ENCODE assay signal across 8 mouse cellular contexts in genomic region chr2:37422306-37423304, GRCm38 (mm10). TPM values are rescaled to one million over a fixed set of nuclear protein-coding genes. Genes with fewer than 3 reads are reported as not detected.
DNase-seq lines count a peak whose midpoint lies in the region; ATAC-seq and TF ChIP-seq lines count a peak whose summit lies in the region.

Gene Rc3h2 (minus strand): TSS chr2:37422903.

- TF ChIP-seq POLR2A in MEL (IDR thresholded peaks at IDR 0.05; ENCODE audit: control insufficient read depth in 1 of 2, insufficient read depth in 1 of 2, low read depth in 1 of 2, low read length in 2 of 2, poor library complexity in 1 of 2), result peak; percentile 85 to 88
- TF ChIP-seq POLR2A in cerebellum, adult 2 months (IDR thresholded peaks at IDR 0.05; ENCODE audit: borderline replicate concordance, insufficient read depth, low read length), result peak; percentile 95

- DNase-seq in MEL (ENCODE audit: low read depth, low spot score), result peak; percentile 98
- DNase-seq in cerebellum, adult 2 months, result peak; percentile 95 to 98
- DNase-seq in forebrain, postnatal 0 days, result peak; percentile 98
- DNase-seq in heart, postnatal 4 days, result peak; percentile 96
- peak; percentile 95 to 98 for DNase-seq in layer of hippocampus, adult 8-10 months (ENCODE audit: low spot score in 2 of 2)
- DNase-seq in ovary, adult 18-20 months (ENCODE audit: low spot score), result peak; percentile 95
- peak; percentile 96 for DNase-seq in thymus, postnatal 0 days (ENCODE audit: low spot score)

- WGBS in cerebellum, adult 2 months, result under 1% methylated on average over 69 of the region's 75 CpGs
- under 1% methylated on average over 70 of the region's 75 CpGs for WGBS in forebrain, postnatal 0 days
- under 1% methylated on average over 73 of the region's 75 CpGs for WGBS in lung, embryonic 15.5 days

- 0 out of 6 replicates have a peak, but pooled peaks of 1 of the 3 experiments have one; percentile 0 for TF ChIP-seq CTCF in MEL (IDR thresholded peaks at IDR 0.05 in 2 of 3, conservative IDR thresholded peaks at IDR 0.05 in 1 of 3; ENCODE audit: control insufficient read depth in 1 of 3, insufficient read depth in 1 of 3, low read depth in 2 of 3, low read length in 3 of 3, poor library complexity in 1 of 3, severe bottlenecking in 1 of 3)
- no peak for TF ChIP-seq CTCF in cerebellum, adult 2 months (IDR thresholded peaks at IDR 0.05; ENCODE audit: borderline replicate concordance, insufficient read depth, low read depth, low read length)
- TF ChIP-seq CTCF in forebrain, postnatal 0 days (IDR thresholded peaks at IDR 0.05; ENCODE audit: low read depth), result no peak

- H3K4me3 ChIP-seq in MEL (ENCODE audit: control insufficient read depth in 1 of 2, insufficient read depth in 1 of 2, low read depth in 2 of 2, low read length in 2 of 2), result peak within 1 kb of the TSS; percentile 72 to 94
- H3K4me3 ChIP-seq in cerebellum, adult 2 months (replicated peaks; ENCODE audit: insufficient read depth, low read depth, low read length), result peak within 1 kb of the TSS; percentile 85
- peak within 1 kb of the TSS; percentile 95 for H3K4me3 ChIP-seq in forebrain, postnatal 0 days (ENCODE audit: low read depth, low read length)
- peak within 1 kb of the TSS; percentile 100 for H3K4me3 ChIP-seq in lung, embryonic 15.5 days

- peak within 1 kb of the TSS; percentile 92 for H3K9ac ChIP-seq in MEL (ENCODE audit: control insufficient read depth, low read depth, low read length, poor library complexity, severe bottlenecking)
- H3K9ac ChIP-seq in forebrain, postnatal 0 days, result peak within 1 kb of the TSS; percentile 100
- H3K9ac ChIP-seq in lung, embryonic 15.5 days, result peak within 1 kb of the TSS; percentile 99

- peaks cover 4 to 37% of the 10 kb centered on the region in 2 experiments; a peak in 3 of 4 replicates for H3K36me3 ChIP-seq in MEL (ENCODE audit: control insufficient read depth in 1 of 2, insufficient read depth in 2 of 2, low read length in 2 of 2)
- peaks cover 2% of the 10 kb centered on the region; the same call in 1 of the 2 replicates for H3K36me3 ChIP-seq in forebrain, postnatal 0 days (ENCODE audit: insufficient read depth)
- peaks cover under 1% of the 10 kb centered on the region; the same call in 1 of the 2 replicates for H3K36me3 ChIP-seq in lung, embryonic 15.5 days

- peak; percentile 98 for ATAC-seq in forebrain, postnatal 0 days
- ATAC-seq in lung, embryonic 15.5 days (ENCODE audit: borderline replicate concordance, extremely low read depth, low FRiP score, low TSS enrichment), result peak; percentile 98

- TF ChIP-seq EP300 in MEL (IDR thresholded peaks at IDR 0.05; ENCODE audit: low read depth in 1 of 2, low read length in 2 of 2), result no peak

- peak within 1 kb of the TSS; percentile 62 for H3K4me2 ChIP-seq in forebrain, postnatal 0 days (ENCODE audit: low read depth)
- peak within 1 kb of the TSS; percentile 72 for H3K4me2 ChIP-seq in lung, embryonic 15.5 days

- H3K9me3 ChIP-seq in MEL (replicated peaks; ENCODE audit: insufficient read depth, low read length), result no peaks in the 10 kb centered on the region
- H3K9me3 ChIP-seq in forebrain, postnatal 0 days (ENCODE audit: low read length), result no peaks in the 10 kb centered on the region
- H3K9me3 ChIP-seq in lung, embryonic 15.5 days, result no peaks in the 10 kb centered on the region

- no peak for TF ChIP-seq RAD21 in MEL (IDR thresholded peaks at IDR 0.05; ENCODE audit: low read depth, low read length)

- peaks cover 20% of the 10 kb centered on the region for H3K79me2 ChIP-seq in MEL (ENCODE audit: control insufficient read depth, insufficient read depth, low read length, poor library complexity)

- peaks cover 5 to 6% of the 10 kb centered on the region in 2 experiments for H3K4me1 ChIP-seq in MEL (ENCODE audit: control insufficient read depth in 1 of 2, insufficient read depth in 2 of 2, low read length in 2 of 2)
- H3K4me1 ChIP-seq in cerebellum, adult 2 months (ENCODE audit: control insufficient read depth, insufficient read depth, low read length), result no peaks in the 10 kb centered on the region; the same call in 1 of the 2 replicates
- 0 out of 2 replicates have a peak, but pooled peaks cover 3% of the 10 kb centered on the region for H3K4me1 ChIP-seq in forebrain, postnatal 0 days (ENCODE audit: insufficient read depth)
- peaks cover 11% of the 10 kb centered on the region for H3K4me1 ChIP-seq in lung, embryonic 15.5 days

- peak within 1 kb of the TSS; percentile 53 for H3K27ac ChIP-seq in MEL (ENCODE audit: control insufficient read depth, low read depth, low read length)
- H3K27ac ChIP-seq in cerebellum, adult 2 months (ENCODE audit: insufficient read depth, low read length), result peak within 1 kb of the TSS; percentile 85
- peak within 1 kb of the TSS; percentile 97 for H3K27ac ChIP-seq in forebrain, postnatal 0 days (ENCODE audit: low read depth, low read length)
- peak within 1 kb of the TSS; percentile 97 for H3K27ac ChIP-seq in lung, embryonic 15.5 days

- no peaks in the 10 kb centered on the region for H3K27me3 ChIP-seq in MEL (ENCODE audit: control insufficient read depth in 1 of 2, insufficient read depth in 2 of 2, low read length in 2 of 2)
- no peaks in the 10 kb centered on the region for H3K27me3 ChIP-seq in cerebellum, adult 2 months (ENCODE audit: control insufficient read depth, insufficient read depth, low read length)
- no peaks in the 10 kb centered on the region for H3K27me3 ChIP-seq in forebrain, postnatal 0 days (ENCODE audit: insufficient read depth, low read length)
- H3K27me3 ChIP-seq in lung, embryonic 15.5 days, result no peaks in the 10 kb centered on the region

TF ChIP-seq in MEL, 35 proteins besides CTCF, POLR2A, EP300 and RAD21:
- peak; percentile 93 for TF ChIP-seq RCOR1 (IDR thresholded peaks at IDR 0.05; ENCODE audit: low read depth, low read length)
- no peak for TF ChIP-seq MAX (IDR thresholded peaks at IDR 0.05; ENCODE audit: low read length)
- TF ChIP-seq MYB (IDR thresholded peaks at IDR 0.05; ENCODE audit: low read depth, low read length), result no peak
- peak; percentile 7; the same call in 1 of the 2 replicates for TF ChIP-seq TCF12 (IDR thresholded peaks at IDR 0.05; ENCODE audit: low read depth, low read length)
- TF ChIP-seq TBP (IDR thresholded peaks at IDR 0.05; ENCODE audit: low read depth, low read length), result peak; percentile 71
- no peak for TF ChIP-seq KAT2A (conservative IDR thresholded peaks at IDR 0.05; ENCODE audit: low read depth, low read length)
- TF ChIP-seq ZC3H11A (IDR thresholded peaks at IDR 0.05; ENCODE audit: low read depth, low read length), result no peak
- TF ChIP-seq POLR2AphosphoS2 (IDR thresholded peaks at IDR 0.05; ENCODE audit: low read length), result peak; percentile 81
- TF ChIP-seq POLR2AphosphoS5 (IDR thresholded peaks at IDR 0.05; ENCODE audit: borderline replicate concordance, low read depth, low read length), result no peak; the same call in 1 of the 2 replicates
- TF ChIP-seq SMC3 (IDR thresholded peaks at IDR 0.05; ENCODE audit: low read depth, low read length), result no peak
- TF ChIP-seq MEF2A (IDR thresholded peaks at IDR 0.05; ENCODE audit: extremely low read depth, insufficient replicate concordance, low read depth, low read length, poor library complexity, severe bottlenecking), result no peak
- peak; percentile 48; the same call in 1 of the 2 replicates for TF ChIP-seq NRF1 (IDR thresholded peaks at IDR 0.05; ENCODE audit: insufficient read depth, low read depth, low read length, poor library complexity, severe bottlenecking)
- TF ChIP-seq ZKSCAN1 (IDR thresholded peaks at IDR 0.05; ENCODE audit: low read depth, low read length), result no peak
- peak; percentile 97 for TF ChIP-seq CHD2 (IDR thresholded peaks at IDR 0.05; ENCODE audit: low read length)
- peak; percentile 82 for TF ChIP-seq NELFE (IDR thresholded peaks at IDR 0.05; ENCODE audit: low read depth, low read length)
- TF ChIP-seq SIN3A (IDR thresholded peaks at IDR 0.05; ENCODE audit: low read length), result peak; percentile 52
- no peak for TF ChIP-seq UBTF (IDR thresholded peaks at IDR 0.05; ENCODE audit: borderline replicate concordance, insufficient read depth, low read depth, low read length)
- peak; percentile 83; the same call in 1 of the 2 replicates for TF ChIP-seq MAZ (IDR thresholded peaks at IDR 0.05; ENCODE audit: low read depth, low read length)
- TF ChIP-seq GATA1 (IDR thresholded peaks at IDR 0.05; ENCODE audit: low read depth, low read length), result no peak
- peak; percentile 93 for TF ChIP-seq USF1 (IDR thresholded peaks at IDR 0.05; ENCODE audit: low read depth, low read length)
- no peak for TF ChIP-seq TAL1 (IDR thresholded peaks at IDR 0.05; ENCODE audit: low read length)
- no peak for TF ChIP-seq GABPA (IDR thresholded peaks at IDR 0.05; ENCODE audit: low read depth, low read length)
- no peak for TF ChIP-seq CHD1 (IDR thresholded peaks at IDR 0.05; ENCODE audit: low read depth, low read length)
- no peak for TF ChIP-seq MYC (IDR thresholded peaks at IDR 0.05; ENCODE audit: low read depth, low read length)
- no peak; the same call in 1 of the 2 replicates for TF ChIP-seq ZMIZ1 (IDR thresholded peaks at IDR 0.05; ENCODE audit: low read depth, low read length)
- no peak for TF ChIP-seq E2F4 (IDR thresholded peaks at IDR 0.05; ENCODE audit: borderline replicate concordance, low read depth, low read length)
- no peak for TF ChIP-seq USF2 (IDR thresholded peaks at IDR 0.05; ENCODE audit: borderline replicate concordance in 1 of 2, insufficient read depth in 1 of 2, low read depth in 1 of 2, low read length in 2 of 2)
- TF ChIP-seq HCFC1 (IDR thresholded peaks at IDR 0.05; ENCODE audit: low read depth, low read length), result peak; percentile 78
- no peak for TF ChIP-seq MXI1 (IDR thresholded peaks at IDR 0.05; ENCODE audit: low read depth, low read length)
- no peak for TF ChIP-seq MAFK (IDR thresholded peaks at IDR 0.05; ENCODE audit: borderline replicate concordance, low read depth, low read length)

RNA-seq across cellular contexts. Expression of gene Rc3h2, which starts in this region (rescaled TPM):
- 9.8 and 10.5 TPM in 2 replicates for total RNA-seq in MEL (2012; rRNA removed)
- 10 to 100 TPM in 1 of 2 experiments, 1 to 10 TPM in 1; 4.1 to 43.5 TPM for polyA plus RNA-seq in MEL (2012; ENCODE audit: insufficient read depth in 1 of 2, insufficient read length in 2 of 2, low read depth in 1 of 2, low replicate concordance in 2 of 2, missing spikeins in 1 of 2)
- polyA plus RNA-seq in cerebellum, adult 2 months (2012; rRNA removed), result 27.3 TPM in 2 replicates
- 56.9 and 72.4 TPM in 2 replicates for total RNA-seq in forebrain, postnatal 0 days (2014; rRNA removed)
- 6.7 and 10.6 TPM in 2 replicates for polyA plus RNA-seq in forebrain, postnatal 0 days (2015; fragmentation: Nextera tagmentation; extraction: Ambion mirVana)
- 10 to 100 TPM; 45.1 to 51.6 TPM for total RNA-seq in heart, postnatal 4 days (2021)
- total RNA-seq in layer of hippocampus, adult 8-10 months (2022), result 10 to 100 TPM; 66.8 to 99.9 (median 86.4) TPM
- 12.0 and 13.8 TPM in 2 replicates for polyA plus RNA-seq in lung, embryonic 15.5 days (2015; fragmentation: Nextera tagmentation; extraction: Ambion mirVana)
- polyA plus RNA-seq in thymus, postnatal 0 days (2015; fragmentation: Nextera tagmentation; extraction: Ambion mirVana), result 8.9 and 12.4 TPM in 2 replicates

Comparison
In these comparisons a context has a peak if more than half of its experiments do, and no peak if none do; other contexts are left out.
1. Peak in every context shown above with its lines: DNase-seq, ATAC-seq, H3K4me3 ChIP-seq and H3K27ac ChIP-seq.